Mouse (Mus musculus) megakaryocyte, adult 5-6 weeks (primary cell): ENCODE data around the gene Col7a1. TPM values are rescaled to one million over a fixed set of nuclear protein-coding genes. Genes with fewer than 3 reads are reported as not detected.

Experiments
- ATAC-seq: 2 replicates; pipeline ENCODE4 v1.8.0; 2016; ENCODE audit warnings: mild to moderate bottlenecking, inconsistent platforms; ENCODE audit not compliant: poor library complexity, severe bottlenecking
- total RNA-seq, 2 experiments: library from RNA; stranded (forward) in 1 of 2; stranded (reverse) in 1 of 2; fragments of 153-499, 151-499 nt in 1 of 2; fragments of 221-1000, 200-1000 nt in 1 of 2; gene quantifications; 2 replicates each; pipeline versions ENCODE4 v1.2.3 to v1.2.4; 2015 to 2017

The Col7a1 gene
- 0.20 and 0.93 TPM in 2 replicates for total RNA-seq (2015)
- total RNA-seq (2017), result 0.16 and 1.1 TPM in 2 replicates

DNA sequence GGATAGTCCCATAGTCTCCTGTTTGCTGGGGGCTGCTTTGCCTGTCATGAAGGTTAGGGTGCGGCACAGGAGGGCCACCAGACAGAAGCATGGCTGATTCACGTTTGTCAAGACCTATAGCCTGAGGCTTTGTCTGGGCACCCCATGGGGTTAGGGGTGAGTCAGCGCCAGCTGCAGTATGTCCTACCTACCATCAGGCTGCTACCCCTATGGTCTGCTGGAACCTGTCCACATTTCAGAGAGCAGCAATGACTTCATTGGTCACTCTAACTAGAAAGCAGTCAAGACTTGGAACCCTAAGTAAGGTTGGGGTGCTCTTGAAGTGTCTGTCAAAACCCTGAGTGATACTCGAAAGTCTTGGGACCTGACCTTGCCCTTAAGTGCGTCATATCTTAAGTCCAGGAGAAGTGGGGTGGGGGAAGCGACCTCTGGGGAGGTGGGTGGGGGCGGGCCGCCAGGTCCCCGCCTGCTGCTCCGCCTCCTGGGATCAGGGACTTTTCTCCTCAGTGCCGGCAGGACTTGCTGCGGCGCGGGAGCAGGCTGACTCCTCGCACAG lies at the start of gene Col7a1:
Gene Col7a1, plus strand, starts transcription at position 506 of the 556 bp plus-strand sequence.
- ATAC-seq, result no peak

DNA sequence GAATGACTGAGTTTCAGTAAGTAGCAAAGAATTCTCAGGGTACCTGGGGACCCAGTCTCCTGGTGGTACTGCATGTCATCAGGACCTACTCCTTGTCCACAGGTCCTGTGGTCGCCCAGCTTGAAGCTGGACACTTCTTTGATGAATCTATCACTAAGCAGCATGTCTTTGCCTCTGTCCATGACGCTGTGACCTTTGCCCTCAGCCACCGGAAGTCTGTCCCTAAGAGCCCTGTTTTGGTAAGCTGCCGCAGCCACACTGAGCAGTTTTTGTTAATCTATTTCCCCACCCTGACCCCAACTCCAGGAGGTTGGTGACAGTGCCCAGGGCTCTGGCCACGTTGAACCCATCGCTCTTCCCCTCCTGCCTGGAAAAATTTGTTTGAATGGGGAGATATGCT lies 41.1 kb upstream of the Col7a1 start:
- ATAC-seq, result no peak

- no peak for ATAC-seq
These were observed 40.2 kb upstream of the Col7a1 start for GRCm38 (mm10) chr9:108913161-108913560.

DNA sequence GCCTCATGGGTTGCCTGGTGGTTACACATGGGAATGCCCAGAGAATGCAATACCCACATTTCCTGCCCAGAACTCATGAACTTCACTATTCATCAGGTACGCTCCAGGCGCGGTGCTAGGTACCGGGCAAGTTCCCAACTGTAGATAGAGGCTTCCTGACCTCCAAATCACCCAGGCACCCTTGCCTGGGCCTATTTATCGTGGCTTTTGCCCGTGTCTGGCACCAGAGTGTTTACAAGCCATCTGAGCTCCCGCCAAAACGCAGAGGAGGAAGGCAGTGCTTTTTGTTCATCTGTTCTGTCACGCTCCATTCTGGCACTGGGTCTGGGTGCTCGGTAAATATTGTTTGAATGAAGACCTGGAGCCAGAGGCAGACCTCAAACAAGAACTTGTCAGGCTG lies 39.8 kb upstream of the Col7a1 start:
- no peak for ATAC-seq

DNA sequence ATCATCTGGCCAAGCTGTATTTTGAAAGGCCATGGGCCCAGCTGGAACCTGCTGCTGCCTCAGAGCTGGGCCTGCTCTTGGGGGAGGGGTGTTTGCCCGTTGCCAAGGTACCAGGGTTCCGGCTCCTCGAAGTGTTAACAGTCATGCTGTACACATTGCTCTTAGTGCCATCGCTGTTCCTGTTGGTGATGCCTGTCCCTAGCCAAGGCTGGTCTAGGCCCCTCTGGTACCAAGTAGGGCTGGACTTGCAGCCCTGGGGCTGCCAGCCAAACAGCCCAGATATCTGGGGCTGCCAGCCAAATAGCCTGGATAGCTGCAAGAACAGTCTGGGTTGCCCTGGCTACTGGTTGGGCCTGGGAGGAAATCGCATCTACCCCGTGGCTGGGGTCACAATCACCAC lies 38.9 kb upstream of the Col7a1 start, which contains the start of gene Tmem89:
Gene Tmem89, plus strand, starts transcription at position 129 of the 400 bp plus-strand sequence.
- ATAC-seq, result no peak

DNA sequence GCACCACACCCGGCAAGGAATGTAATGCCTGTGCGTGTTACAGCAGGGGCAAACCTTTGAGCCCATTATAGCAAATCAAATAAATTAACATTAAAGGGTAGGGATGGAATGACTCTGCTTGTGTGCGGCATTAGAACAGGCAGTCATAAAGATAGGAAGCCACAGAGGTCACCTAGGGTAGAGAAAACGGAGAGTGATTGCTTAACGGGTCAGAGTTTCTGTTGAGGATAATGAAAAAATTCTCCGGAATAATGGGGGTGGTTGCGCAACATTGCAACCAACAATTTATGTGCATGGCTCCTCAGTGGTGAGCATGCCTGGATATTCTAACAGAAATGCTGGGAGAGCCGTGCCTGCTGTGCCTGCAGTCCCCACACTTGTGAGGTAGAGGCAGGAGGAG lies 27.5 kb upstream of the Col7a1 start:
- ATAC-seq, result no peak

DNA sequence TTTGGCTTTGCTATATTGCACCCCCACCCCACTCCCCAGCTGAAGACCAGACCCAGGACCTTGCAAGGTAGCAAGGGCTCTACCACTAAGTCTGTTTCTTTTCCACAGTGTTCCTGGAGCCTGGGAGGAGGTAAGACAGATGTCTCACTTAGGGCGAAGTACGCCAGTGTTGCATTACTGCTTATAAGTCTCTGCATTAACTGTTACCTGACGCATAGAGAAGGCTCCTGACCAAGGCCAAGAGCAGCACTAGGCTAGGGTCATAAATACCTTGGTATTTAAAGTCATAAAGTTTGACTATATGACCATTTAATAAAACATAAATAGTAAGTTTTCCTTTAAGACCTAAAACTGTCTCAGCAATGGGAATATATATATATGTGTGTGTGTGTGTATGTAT lies 25.0 kb upstream of the Col7a1 start:
- no peak for ATAC-seq

- ATAC-seq, result peak; percentile 41
These were observed 17.4 kb upstream of the Col7a1 start for GRCm38 (mm10) chr9:108935991-108936390.

GRCm38 (mm10) chr9:108936418-108937364 lies 16.7 kb upstream of the Col7a1 start, which contains the start of gene Uqcrc1:
Gene Uqcrc1, plus strand, starts transcription at chr9:108936633.
- ATAC-seq, result peak; percentile 96

- ATAC-seq, result no peak
These were observed 8.3 kb upstream of the Col7a1 start for GRCm38 (mm10) chr9:108945111-108945510.

GRCm38 (mm10) chr9:108945608-108946007 lies 7.8 kb upstream of the Col7a1 start:
- no peak for ATAC-seq

DNA sequence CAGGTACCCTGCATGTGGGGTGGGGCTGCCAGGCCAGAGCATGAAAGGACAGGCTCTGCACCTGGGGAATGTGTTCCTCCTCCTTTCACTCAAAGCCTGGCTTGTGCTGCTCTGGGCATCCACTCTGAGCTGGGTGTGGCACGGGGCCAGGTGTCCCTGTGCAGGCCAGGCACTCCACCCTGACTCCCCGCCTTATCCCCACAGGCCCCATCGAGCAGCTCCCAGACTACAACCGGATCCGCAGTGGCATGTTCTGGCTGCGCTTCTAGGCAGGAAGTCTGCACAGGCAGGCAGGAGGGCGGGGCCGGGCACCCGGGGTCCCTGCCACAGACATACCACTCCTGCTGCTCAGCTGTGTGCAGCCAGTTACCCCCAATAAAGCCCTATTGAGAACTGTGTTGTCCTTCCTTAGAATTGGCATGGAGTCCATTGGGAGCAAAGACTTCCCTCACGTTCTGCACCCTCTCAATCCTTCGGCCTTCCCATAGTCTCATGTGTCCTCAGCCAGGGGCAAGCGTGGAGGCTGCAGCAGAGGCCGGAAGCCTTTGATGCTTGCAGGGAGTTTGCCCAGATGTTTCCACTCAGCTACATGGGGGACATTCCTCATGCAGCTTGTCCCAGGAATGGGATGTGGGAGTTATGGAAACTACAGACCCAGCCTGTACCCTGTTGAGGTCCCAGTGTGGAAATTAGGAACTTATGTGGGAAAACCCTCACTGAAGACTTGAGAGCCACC lies 4.0 kb upstream of the Col7a1 start:
- no peak for ATAC-seq

DNA sequence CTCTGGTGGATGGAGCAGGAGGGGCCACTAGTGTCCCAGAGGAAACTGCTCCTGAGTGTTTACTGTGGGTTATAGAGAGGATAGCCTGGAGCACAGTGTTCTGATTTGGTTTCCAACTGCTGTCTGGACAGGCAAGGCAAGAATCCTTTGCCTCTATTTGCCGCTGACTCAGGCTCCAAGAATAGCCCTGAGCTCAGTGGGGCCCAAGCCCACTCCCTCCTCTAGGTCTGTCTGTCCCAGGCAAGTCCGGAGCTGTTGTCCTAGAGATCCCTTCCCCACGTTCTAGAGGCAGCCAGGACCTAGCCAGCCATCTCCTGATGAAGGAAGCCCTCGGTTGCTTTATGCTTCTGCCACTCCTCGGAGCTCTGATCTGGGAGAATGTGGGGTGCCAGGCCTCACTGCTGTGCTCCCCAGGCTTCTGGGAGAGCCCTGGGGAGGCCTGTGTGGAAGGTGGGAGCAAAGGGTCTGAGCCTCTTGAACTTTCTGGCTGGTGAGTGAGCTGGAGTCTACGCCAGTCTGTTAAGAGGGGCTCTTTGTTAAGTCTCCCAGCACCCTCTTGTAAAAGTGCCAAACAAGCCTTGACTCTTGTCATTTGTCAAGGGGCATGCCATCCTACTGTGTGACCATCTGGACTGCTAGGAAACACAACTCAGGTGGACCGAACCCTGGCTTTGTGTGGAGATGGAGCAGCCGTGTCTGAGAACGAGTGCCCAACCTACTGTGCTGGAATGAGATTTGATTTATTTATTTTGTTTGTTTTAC lies 3.2 kb upstream of the Col7a1 start:
- ATAC-seq, result no peak

DNA sequence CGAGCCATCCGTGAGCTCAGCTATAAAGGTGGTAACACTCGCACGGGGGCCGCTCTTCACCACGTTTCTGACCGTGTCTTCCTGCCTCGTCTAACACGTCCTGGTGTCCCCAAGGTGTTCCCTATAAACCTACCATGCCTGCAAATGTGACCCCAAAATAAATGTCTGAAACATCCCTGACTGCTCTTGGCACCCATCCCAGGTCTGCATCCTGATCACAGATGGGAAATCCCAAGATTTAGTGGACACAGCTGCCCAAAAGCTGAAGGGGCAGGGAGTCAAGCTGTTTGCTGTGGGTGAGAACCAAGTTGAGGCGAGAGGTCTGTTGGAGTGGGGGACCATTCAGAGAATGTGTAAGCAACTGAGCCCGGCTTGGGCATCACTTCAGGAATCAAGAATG lies 1.9 kb downstream of the Col7a1 start:
- ATAC-seq, result no peak

DNA sequence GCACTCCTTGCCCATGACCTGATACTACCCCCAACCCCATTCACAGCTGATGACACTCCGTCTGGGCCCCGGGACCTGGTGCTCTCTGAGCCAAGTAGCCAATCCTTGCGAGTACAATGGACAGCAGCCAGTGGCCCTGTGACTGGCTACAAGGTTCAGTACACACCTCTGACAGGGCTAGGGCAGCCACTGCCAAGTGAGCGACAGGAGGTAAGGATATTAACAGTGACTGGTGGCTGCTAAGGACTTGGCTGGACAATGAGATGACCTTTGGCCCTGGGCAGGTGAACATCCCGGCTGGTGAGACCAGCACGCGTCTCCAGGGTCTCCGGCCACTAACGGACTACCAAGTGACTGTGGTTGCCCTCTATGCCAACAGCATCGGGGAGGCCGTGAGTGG lies 2.5 kb downstream of the Col7a1 start:
- no peak for ATAC-seq

GRCm38 (mm10) chr9:108963577-108963976 lies 10.2 kb downstream of the Col7a1 start:
- no peak for ATAC-seq

GRCm38 (mm10) chr9:108964338-108964737 lies 11.0 kb downstream of the Col7a1 start:
- ATAC-seq, result no peak

DNA sequence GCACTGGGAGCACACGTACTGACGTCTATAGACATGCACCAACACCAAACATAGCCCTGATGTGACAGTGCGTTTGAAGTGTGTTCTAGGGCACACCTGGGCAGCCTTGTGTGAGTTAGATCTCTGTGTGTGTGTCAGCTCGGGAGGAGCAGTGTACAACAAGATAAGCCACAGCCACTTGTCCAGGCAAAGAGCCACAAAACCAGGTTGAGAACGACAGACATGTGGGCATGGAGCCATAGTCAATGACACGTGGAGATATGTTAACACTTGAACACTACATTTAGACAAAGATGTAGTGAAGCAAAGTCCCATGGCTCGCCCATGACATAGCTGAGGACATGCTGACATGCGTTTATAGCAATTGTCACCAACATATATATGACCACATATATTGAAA lies 17.2 kb downstream of the Col7a1 start:
- no peak for ATAC-seq

- no peak for ATAC-seq
These were observed 23.1 kb downstream of the Col7a1 start for GRCm38 (mm10) chr9:108976483-108976882.

DNA sequence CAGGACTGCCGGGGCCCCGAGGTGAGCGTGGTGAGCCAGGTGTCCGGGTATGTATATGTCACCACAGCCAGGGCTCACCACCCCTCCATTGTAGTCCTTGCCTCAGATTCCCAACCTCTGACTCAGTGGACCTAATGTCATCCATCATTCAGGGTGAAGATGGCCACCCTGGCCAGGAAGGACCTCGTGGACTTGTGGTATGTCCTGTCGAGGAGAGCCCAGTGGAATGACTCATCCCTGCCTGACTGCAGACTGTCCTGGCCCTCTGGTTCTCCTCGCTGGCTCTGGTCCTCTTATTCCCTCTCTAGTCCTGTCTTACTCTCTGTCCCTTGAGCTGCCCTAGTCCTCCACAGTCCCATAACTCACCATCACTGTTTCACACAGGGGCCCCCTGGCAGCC lies 24.6 kb downstream of the Col7a1 start:
- no peak for ATAC-seq

DNA sequence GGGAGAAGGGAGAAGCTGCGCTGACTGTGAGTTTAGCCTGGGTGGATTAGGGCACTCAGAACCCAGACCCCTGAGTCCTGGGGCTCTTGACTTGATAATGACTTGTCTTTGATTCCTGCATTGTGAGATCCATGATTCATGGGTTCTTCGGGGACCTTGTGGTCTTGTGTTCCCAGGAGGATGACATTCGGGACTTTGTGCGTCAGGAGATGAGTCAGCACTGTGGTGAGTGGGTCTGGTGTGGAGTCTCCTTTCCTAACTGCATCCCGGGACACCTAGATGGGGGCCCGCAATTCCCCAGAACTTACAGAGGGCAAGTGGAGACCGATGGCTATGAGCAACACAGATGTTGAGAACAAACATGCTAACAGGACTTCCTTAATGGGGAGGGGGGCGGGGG lies 29.1 kb downstream of the Col7a1 start:
- no peak for ATAC-seq
